Mouse (Mus musculus) kidney, adult 2 months (tissue): Measurements from ENCODE around the gene Gm10964.
A peak's percentile ranks its signal among the peaks of the same experiment; 100 is the strongest.

Experiments used
- CTCF ChIP-seq: fragments of 200-500 bp; conservative IDR thresholded peaks from 2 replicates; pipeline ENCODE4 v1.5.1; 2011; ENCODE audit warnings: low read depth, mild to moderate bottlenecking, control low read depth, low read length, moderate library complexity, mixed read lengths; ENCODE audit not compliant: insufficient read depth, insufficient read length
- POLR2A ChIP-seq: fragments of 200-500 bp; IDR thresholded peaks from one replicate; pipeline ENCODE4 v1.6.1; 2011; ENCODE audit warnings: low read depth, low read length, control low read depth

- peak; percentile 79 for TF ChIP-seq POLR2A
- no peak for TF ChIP-seq CTCF
Observed at GRCm38 (mm10) chr3:103791230-103792110, 52.3 kb downstream of the Gm10964 start, which contains the start of gene Hipk1.
